9 mouse cellular contexts compared by ENCODE assay signal in genomic region chr17:26423967-26424641, GRCm38 (mm10). TPM values are rescaled to one million over a fixed set of nuclear protein-coding genes. Genes with fewer than 3 reads are reported as not detected.
A peak's percentile ranks its signal among the peaks of the same experiment; 100 is the strongest.
DNase-seq lines count a peak whose midpoint lies in the region; TF ChIP-seq lines count a peak whose summit lies in the region.
"Had no signal": no experiment of that assay in that cellular context is flagged by ENCODE, and none has a peak within 500 bp of the region (broad histone marks: within the 10 kb centered on the region; RNA-seq: fewer than 3 reads in every experiment).

No protein-coding gene starts in this region.

- peaks cover 56% of the 10 kb centered on the region for H3K4me1 ChIP-seq in small intestine, adult 2 months (ENCODE audit: control insufficient read depth, insufficient read depth, insufficient read length, low read length)

- TF ChIP-seq CTCF in small intestine, adult 2 months (IDR thresholded peaks at IDR 0.05; ENCODE audit: extremely low read depth, insufficient read length, insufficient replicate concordance, low read depth, low read length) = no peak

- 9% methylated on average over 11 of the region's 11 CpGs for WGBS in small intestine, adult 2 months

- no peak overlapping the region for H3K4me3 ChIP-seq in small intestine, adult 2 months (ENCODE audit: low read depth, low read length)
- H3K4me3 ChIP-seq: neural tube, embryonic 12.5 days had no signal

- peak; percentile 53 to 55 for DNase-seq in heart, adult 18-20 months
- no peak for DNase-seq in heart, adult 8-10 months (ENCODE audit: low spot score)
- peak; percentile 63 for DNase-seq in MN1 (ENCODE audit: low spot score)
- peak; percentile 33 for DNase-seq in fibroblast of lung, adult 2 months (ENCODE audit: low read depth)
- DNase-seq in kidney, postnatal 10 days = peak; percentile 80
- no peak for DNase-seq in embryo, embryonic 11 days
- DNase-seq in layer of hippocampus, adult 9-10 months (ENCODE audit: low spot score) = no peak

- peak overlapping the region; percentile 57 for H3K27ac ChIP-seq in small intestine, adult 2 months (ENCODE audit: insufficient read depth, low read depth, low read length)
- H3K27ac ChIP-seq: neural tube, embryonic 12.5 days had no signal

- TF ChIP-seq POLR2A in small intestine, adult 2 months (IDR thresholded peaks at IDR 0.05; ENCODE audit: low read depth, low read length) = no peak

- H3K36me3 ChIP-seq in small intestine, adult 2 months (ENCODE audit: control insufficient read depth, insufficient read depth, low read length) = no peaks in the 10 kb centered on the region; the same call in 1 of the 2 replicates
- H3K36me3 ChIP-seq: neural tube, embryonic 12.5 days had no signal

- H3K27me3 ChIP-seq in small intestine, adult 2 months (ENCODE audit: control insufficient read depth, insufficient read depth, low read length) = no peaks in the 10 kb centered on the region

RNA-seq across cellular contexts. Expression of gene Neurl1b, which starts 9.5 kb away (rescaled TPM):
- 1 to 10 TPM; 5.6 to 5.9 TPM for total RNA-seq in heart, adult 18-20 months (2021)
- total RNA-seq in heart, adult 8-10 months (2022) = 1 to 10 TPM; 3.6 to 5.1 (median 4.4) TPM
- 39.3 and 79.7 TPM in 2 replicates for polyA plus RNA-seq in small intestine, adult 2 months (2012; rRNA removed)

Comparison
In these comparisons a context has a peak if more than half of its experiments do, and no peak if none do; other contexts are left out.
1. DNase-seq: peak in heart, adult 18-20 months (2 of 2), MN1 (single experiment), fibroblast of lung, adult 2 months (single experiment) and kidney, postnatal 10 days (single experiment); none in heart, adult 8-10 months (single experiment), embryo, embryonic 11 days (single experiment) and layer of hippocampus, adult 9-10 months (single experiment).